ENCODE assay signal across 8 mouse cellular contexts in the genomic region with DNA sequence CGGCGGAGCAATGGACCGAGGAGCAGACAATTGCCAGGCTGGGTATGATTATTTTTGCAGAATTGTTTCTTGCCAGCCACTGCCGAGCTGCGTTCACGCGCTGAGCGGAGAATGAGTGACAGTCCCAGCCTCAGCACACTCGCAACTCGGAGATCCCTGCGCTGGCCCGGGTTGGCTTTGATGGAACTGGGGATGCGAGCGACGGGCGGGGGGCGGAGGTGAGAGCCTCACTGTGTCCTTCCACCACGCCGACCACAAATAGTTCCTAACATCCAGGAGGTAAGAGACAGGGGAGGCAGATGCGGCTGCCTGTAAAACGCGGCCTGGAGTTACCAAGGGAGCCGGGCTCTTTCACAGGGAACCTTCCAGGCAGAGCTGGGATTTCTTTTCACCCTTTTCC. TPM values are rescaled to one million over a fixed set of nuclear protein-coding genes. Genes with fewer than 3 reads are reported as not detected.
DNase-seq lines count a peak whose midpoint lies in the region; ATAC-seq and TF ChIP-seq lines count a peak whose summit lies in the region.

A gene (minus strand): TSS at position 120 of the 400 bp plus-strand sequence.

- peaks cover 8% of the 10 kb centered on the region; the same call in 1 of the 2 replicates for H3K27me3 ChIP-seq in spleen, adult 2 months (ENCODE audit: control insufficient read depth, insufficient read depth, low read length)
- peaks cover 8% of the 10 kb centered on the region for H3K27me3 ChIP-seq in embryonic facial prominence, embryonic 14.5 days (replicated peaks; ENCODE audit: control insufficient read depth, insufficient read depth, low read length)
- H3K27me3 ChIP-seq in limb, embryonic 11.5 days (ENCODE audit: control insufficient read depth, insufficient read depth, low read length), result no peaks in the 10 kb centered on the region
- 0 out of 2 replicates have a peak, but pooled peaks cover 3% of the 10 kb centered on the region for H3K27me3 ChIP-seq in midbrain, embryonic 13.5 days
- H3K27me3 ChIP-seq in stomach, embryonic 15.5 days (replicated peaks), result peaks cover 13% of the 10 kb centered on the region; the same call in 1 of the 2 replicates

- peaks cover 2% of the 10 kb centered on the region; the same call in 1 of the 2 replicates for H3K4me1 ChIP-seq in spleen, adult 2 months (ENCODE audit: control insufficient read depth, insufficient read depth, insufficient read length)
- 0 out of 2 replicates have a peak, but pooled peaks cover 9% of the 10 kb centered on the region for H3K4me1 ChIP-seq in embryonic facial prominence, embryonic 14.5 days (ENCODE audit: control insufficient read depth, insufficient read depth, low read length)
- H3K4me1 ChIP-seq in limb, embryonic 11.5 days (ENCODE audit: control insufficient read depth, insufficient read depth, low read length), result no peaks in the 10 kb centered on the region
- peaks cover 30% of the 10 kb centered on the region for H3K4me1 ChIP-seq in midbrain, embryonic 13.5 days (replicated peaks)
- peaks cover 15% of the 10 kb centered on the region; the same call in 1 of the 2 replicates for H3K4me1 ChIP-seq in stomach, embryonic 15.5 days

- WGBS in spleen, adult 2 months, result 1% methylated on average over 23 of the region's 23 CpGs
- WGBS in embryonic facial prominence, embryonic 14.5 days, result under 1% methylated on average over 23 of the region's 23 CpGs
- WGBS in limb, embryonic 11.5 days, result under 1% methylated on average over 23 of the region's 23 CpGs
- under 1% methylated on average over 22 of the region's 23 CpGs for WGBS in midbrain, embryonic 13.5 days
- 0% methylated on average over 23 of the region's 23 CpGs for WGBS in stomach, embryonic 15.5 days

- peak within 1 kb of the TSS; percentile 29; the same call in 1 of the 2 replicates for H3K4me3 ChIP-seq in spleen, adult 2 months (ENCODE audit: extremely low read depth, insufficient read depth, insufficient read length)
- H3K4me3 ChIP-seq in embryonic facial prominence, embryonic 14.5 days (ENCODE audit: low read depth, low read length), result peak within 1 kb of the TSS; percentile 73
- H3K4me3 ChIP-seq in limb, embryonic 11.5 days (ENCODE audit: low read depth, low read length), result peak within 1 kb of the TSS; percentile 78
- H3K4me3 ChIP-seq in midbrain, embryonic 13.5 days (replicated peaks), result peak within 1 kb of the TSS; percentile 99
- peak within 1 kb of the TSS; percentile 78 for H3K4me3 ChIP-seq in stomach, embryonic 15.5 days (replicated peaks)

- no peaks in the 10 kb centered on the region for H3K9me3 ChIP-seq in embryonic facial prominence, embryonic 14.5 days (ENCODE audit: control insufficient read depth, low read length)
- H3K9me3 ChIP-seq in limb, embryonic 11.5 days (ENCODE audit: control insufficient read depth, low read length), result no peaks in the 10 kb centered on the region
- H3K9me3 ChIP-seq in midbrain, embryonic 13.5 days, result no peaks in the 10 kb centered on the region
- H3K9me3 ChIP-seq in stomach, embryonic 15.5 days, result no peaks in the 10 kb centered on the region

- no peak for TF ChIP-seq POLR2A in spleen, adult 2 months (IDR thresholded peaks at IDR 0.05; ENCODE audit: low read depth, low read length)

- peak in 1 of 2 experiments; percentile 8 for DNase-seq in spleen, adult 2 months (ENCODE audit: low read depth in 1 of 2, low spot score in 2 of 2)
- DNase-seq in spleen, postnatal 36 days (ENCODE audit: low spot score in 2 of 2), result no peak
- peak; percentile 98 for DNase-seq in embryonic facial prominence, embryonic 14.5 days (ENCODE audit: low spot score)
- peak; percentile 41 to 44 for DNase-seq in heart, adult 9 months (ENCODE audit: low spot score in 2 of 2)
- DNase-seq in kidney, adult 8-10 months, result peak; percentile 58 to 68
- DNase-seq in limb, embryonic 11.5 days (ENCODE audit: low spot score), result peak; percentile 98

- ATAC-seq in embryonic facial prominence, embryonic 14.5 days (ENCODE audit: low read depth), result peak; percentile 84
- peak; percentile 65; the same call in 1 of the 2 replicates for ATAC-seq in limb, embryonic 11.5 days (ENCODE audit: insufficient number of reproducible peaks, low FRiP score, low TSS enrichment, low read depth)
- ATAC-seq in midbrain, embryonic 13.5 days, result peak; percentile 79
- ATAC-seq in stomach, embryonic 15.5 days (ENCODE audit: insufficient read depth, low FRiP score, low read depth), result peak; percentile 67; the same call in 1 of the 2 replicates

- TF ChIP-seq CTCF in spleen, adult 2 months (IDR thresholded peaks at IDR 0.05; ENCODE audit: extremely low read depth, insufficient read depth, insufficient read length, insufficient replicate concordance), result no peak

- H3K27ac ChIP-seq in spleen, adult 2 months (ENCODE audit: insufficient read depth, low read length), result no peak within 1 kb of the TSS
- peak within 1 kb of the TSS; percentile 78 for H3K27ac ChIP-seq in embryonic facial prominence, embryonic 14.5 days (replicated peaks; ENCODE audit: low read depth, low read length)
- no peak within 1 kb of the TSS for H3K27ac ChIP-seq in limb, embryonic 11.5 days (replicated peaks; ENCODE audit: low read depth, low read length)
- H3K27ac ChIP-seq in midbrain, embryonic 13.5 days, result peak within 1 kb of the TSS; percentile 99
- peak within 1 kb of the TSS; percentile 86 for H3K27ac ChIP-seq in stomach, embryonic 15.5 days

- peak within 1 kb of the TSS; percentile 77 for H3K9ac ChIP-seq in embryonic facial prominence, embryonic 14.5 days (ENCODE audit: low read depth, low read length)
- H3K9ac ChIP-seq in limb, embryonic 11.5 days (ENCODE audit: low read length), result peak within 1 kb of the TSS; percentile 64
- H3K9ac ChIP-seq in midbrain, embryonic 13.5 days (replicated peaks), result peak within 1 kb of the TSS; percentile 99
- H3K9ac ChIP-seq in stomach, embryonic 15.5 days, result peak within 1 kb of the TSS; percentile 69

- H3K4me2 ChIP-seq in embryonic facial prominence, embryonic 14.5 days (ENCODE audit: low read depth, low read length), result peak within 1 kb of the TSS; percentile 93
- H3K4me2 ChIP-seq in limb, embryonic 11.5 days (ENCODE audit: low read depth, severe bottlenecking), result peak within 1 kb of the TSS; percentile 91
- peak within 1 kb of the TSS; percentile 78 for H3K4me2 ChIP-seq in midbrain, embryonic 13.5 days (replicated peaks)
- peak within 1 kb of the TSS; percentile 83 for H3K4me2 ChIP-seq in stomach, embryonic 15.5 days

- no peaks in the 10 kb centered on the region for H3K36me3 ChIP-seq in spleen, adult 2 months (ENCODE audit: control insufficient read depth, insufficient read depth, low read length)
- H3K36me3 ChIP-seq in embryonic facial prominence, embryonic 14.5 days (ENCODE audit: control insufficient read depth, insufficient read depth, low read length), result no peaks in the 10 kb centered on the region
- H3K36me3 ChIP-seq in limb, embryonic 11.5 days (ENCODE audit: control insufficient read depth, insufficient read depth, low read length), result no peaks in the 10 kb centered on the region
- no peaks in the 10 kb centered on the region for H3K36me3 ChIP-seq in midbrain, embryonic 13.5 days
- no peaks in the 10 kb centered on the region for H3K36me3 ChIP-seq in stomach, embryonic 15.5 days

RNA-seq across cellular contexts. Expression of the gene that starts here (rescaled TPM):
- 0.64 and 0.85 TPM in 2 replicates for polyA plus RNA-seq in spleen, adult 2 months (2012; rRNA removed)
- 101 and 104 TPM in 2 replicates for polyA plus RNA-seq in embryonic facial prominence, embryonic 14.5 days (2014; fragmentation: Nextera tagmentation; extraction: Ambion mirVana)
- 32.9 and 34.2 TPM in 2 replicates for polyA plus RNA-seq in limb, embryonic 11.5 days (2014; fragmentation: Nextera tagmentation; extraction: Ambion mirVana)
- polyA plus RNA-seq in midbrain, embryonic 13.5 days (2015; fragmentation: Nextera tagmentation; extraction: Ambion mirVana), result 432 and 461 TPM in 2 replicates
- 95.4 and 97.6 TPM in 2 replicates for polyA plus RNA-seq in stomach, embryonic 15.5 days (2015; fragmentation: Nextera tagmentation; extraction: Ambion mirVana)

Comparison
In these comparisons a context has a peak if more than half of its experiments do, and no peak if none do; other contexts are left out.
1. RNA of the gene that starts here (polyA plus RNA-seq): 432 to 461 TPM in midbrain, embryonic 13.5 days, 101 to 104 TPM in embryonic facial prominence, embryonic 14.5 days, 95.4 to 97.6 TPM in stomach, embryonic 15.5 days and 32.9 to 34.2 TPM in limb, embryonic 11.5 days; 0.64 to 0.85 TPM in spleen, adult 2 months; every median in the first group is over 10 times any median in the second.
2. DNase-seq: peak in embryonic facial prominence, embryonic 14.5 days (single experiment), heart, adult 9 months (2 of 2), kidney, adult 8-10 months (2 of 2) and limb, embryonic 11.5 days (single experiment); none in spleen, postnatal 36 days (0 of 2).
3. H3K27ac ChIP-seq: peak in embryonic facial prominence, embryonic 14.5 days (single experiment), midbrain, embryonic 13.5 days (single experiment) and stomach, embryonic 15.5 days (single experiment); none in spleen, adult 2 months (single experiment) and limb, embryonic 11.5 days (single experiment).
4. H3K4me3 ChIP-seq: peak in every context shown above with its lines; median percentile 99 in midbrain, embryonic 13.5 days; 78 in limb, embryonic 11.5 days; 78 in stomach, embryonic 15.5 days; 73 in embryonic facial prominence, embryonic 14.5 days; 29 in spleen, adult 2 months.
5. Peak in every context shown above with its lines, with median percentiles within 50 percentile points of each other: ATAC-seq, H3K4me2 ChIP-seq and H3K9ac ChIP-seq.